Mouse (Mus musculus) CH12.LX (cell line): ENCODE data around the gene Armc10.

ENCODE experiments used
- CTCF ChIP-seq, 2 experiments: IDR thresholded peaks in 1 of 2; conservative IDR thresholded peaks in 1 of 2; 2 replicates each; pipeline ENCODE4 v1.5.1; 2011 to 2012; ENCODE audit warnings: low read depth in 2 of 2, low read length in 2 of 2, improper control_type of control experiment in 1 of 2, inconsistent platforms in 1 of 2, mild to moderate bottlenecking in 1 of 2, moderate library complexity in 1 of 2
- E2F4 ChIP-seq: IDR thresholded peaks from 2 replicates; pipeline ENCODE4 v1.6.1; 2011; ENCODE audit warnings: low read depth, low read length, improper control_type of control experiment; ENCODE audit not compliant: insufficient replicate concordance
- EP300 ChIP-seq: IDR thresholded peaks from 2 replicates; pipeline ENCODE4 v1.6.1; 2011; ENCODE audit warnings: low read length, improper control_type of control experiment
- ETS1 ChIP-seq: conservative IDR thresholded peaks from 2 replicates; pipeline ENCODE4 v1.6.1; 2012; ENCODE audit warnings: low read depth, mild to moderate bottlenecking, inconsistent platforms, low read length, improper control_type of control experiment, moderate library complexity
- HCFC1 ChIP-seq: IDR thresholded peaks from 2 replicates; pipeline ENCODE4 v1.6.1; 2012; ENCODE audit warnings: low read depth, mild to moderate bottlenecking, inconsistent platforms, low read length, improper control_type of control experiment
- MAX ChIP-seq: IDR thresholded peaks from 2 replicates; pipeline ENCODE4 v1.6.1; 2011; ENCODE audit warnings: low read length, improper control_type of control experiment
- MEF2A ChIP-seq: IDR thresholded peaks from 2 replicates; pipeline ENCODE4 v1.6.1; 2014; ENCODE audit warnings: low read depth, mild to moderate bottlenecking, inconsistent platforms, low read length, improper control_type of control experiment, borderline replicate concordance
- MXI1 ChIP-seq: IDR thresholded peaks from 2 replicates; pipeline ENCODE4 v1.6.1; 2011; ENCODE audit warnings: mild to moderate bottlenecking, low read depth, low read length, improper control_type of control experiment
- NRF1 ChIP-seq: IDR thresholded peaks from 2 replicates; pipeline ENCODE4 v1.6.1; 2014; ENCODE audit warnings: low read depth, mild to moderate bottlenecking, inconsistent platforms, low read length, improper control_type of control experiment, moderate library complexity
- POLR2A ChIP-seq: IDR thresholded peaks from 2 replicates; pipeline ENCODE4 v1.6.1; 2011; ENCODE audit warnings: low read depth, mild to moderate bottlenecking, improper control_type of control experiment, low read length
- UBTF ChIP-seq: IDR thresholded peaks from 2 replicates; pipeline ENCODE4 v1.6.1; 2012; ENCODE audit warnings: low read depth, mild to moderate bottlenecking, inconsistent platforms, low read length, improper control_type of control experiment, moderate library complexity

- no peak for TF ChIP-seq POLR2A
- TF ChIP-seq CTCF (conservative IDR thresholded peaks at IDR 0.05 in 1 of 2, IDR thresholded peaks at IDR 0.05 in 1 of 2; ENCODE audit: low read depth in 2 of 2, low read length in 2 of 2): no peak
- no peak for TF ChIP-seq NRF1
- no peak for TF ChIP-seq MEF2A
- no peak for TF ChIP-seq E2F4
- TF ChIP-seq EP300: no peak
- no peak for TF ChIP-seq UBTF
- TF ChIP-seq MAX: no peak
- TF ChIP-seq HCFC1: no peak
- TF ChIP-seq MXI1: no peak
- no peak for TF ChIP-seq ETS1
Measured at GRCm38 (mm10) chr5:21605936-21606335, 39.7 kb upstream of the Armc10 start.
